Mouse (Mus musculus): Measurements from ENCODE around the gene Fryl.

Gene Fryl

DNA sequence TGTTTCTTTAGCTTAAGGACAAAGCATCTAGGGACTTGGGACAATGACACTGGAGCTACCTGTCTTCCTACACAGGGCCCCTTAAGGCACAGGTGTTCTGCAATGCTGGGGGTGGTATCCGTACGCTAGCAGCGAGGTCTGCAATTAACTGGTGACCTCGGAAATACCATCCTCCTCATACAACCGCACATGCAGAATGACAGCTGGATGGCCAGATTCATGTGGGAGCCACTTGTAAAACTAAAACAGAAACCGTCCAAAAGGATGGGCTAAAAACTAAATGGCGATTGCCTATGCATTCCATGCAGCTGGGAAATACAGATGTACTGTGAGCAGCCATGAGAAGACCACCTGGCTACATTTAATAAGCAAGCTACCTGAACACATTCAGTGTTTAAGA lies 34.6 kb downstream of the Fryl start:
- DNase-seq (ENCODE audit: low spot score in 2 of 2): no peak

DNA sequence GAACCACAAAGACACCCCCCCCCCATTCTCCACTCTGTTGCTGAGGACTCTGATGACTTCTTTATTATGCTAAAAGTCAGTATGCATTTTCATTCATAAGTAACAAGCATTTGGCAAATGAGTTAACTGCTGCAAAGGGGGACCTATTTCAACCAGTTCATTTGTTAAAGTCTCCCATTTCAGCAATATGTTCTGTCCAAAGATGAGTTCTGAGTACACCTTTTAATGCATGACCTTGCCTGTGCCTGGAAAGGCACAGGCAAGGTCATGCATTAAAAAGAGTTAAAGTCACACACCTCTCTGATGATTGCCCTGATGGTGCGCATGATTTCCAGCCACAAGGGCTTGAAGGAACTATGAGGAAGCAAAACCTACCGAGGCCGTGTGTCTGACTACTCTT lies 36.7 kb downstream of the Fryl start:
- no peak for DNase-seq (ENCODE audit: low spot score in 2 of 2)

- no peak for DNase-seq (ENCODE audit: low spot score in 2 of 2)
Measured at GRCm38 (mm10) chr5:73218065-73218464, 38.4 kb downstream of the Fryl start.

GRCm38 (mm10) chr5:73217116-73217515 lies 39.3 kb downstream of the Fryl start:
- no peak for DNase-seq (ENCODE audit: low spot score in 2 of 2)

DNA sequence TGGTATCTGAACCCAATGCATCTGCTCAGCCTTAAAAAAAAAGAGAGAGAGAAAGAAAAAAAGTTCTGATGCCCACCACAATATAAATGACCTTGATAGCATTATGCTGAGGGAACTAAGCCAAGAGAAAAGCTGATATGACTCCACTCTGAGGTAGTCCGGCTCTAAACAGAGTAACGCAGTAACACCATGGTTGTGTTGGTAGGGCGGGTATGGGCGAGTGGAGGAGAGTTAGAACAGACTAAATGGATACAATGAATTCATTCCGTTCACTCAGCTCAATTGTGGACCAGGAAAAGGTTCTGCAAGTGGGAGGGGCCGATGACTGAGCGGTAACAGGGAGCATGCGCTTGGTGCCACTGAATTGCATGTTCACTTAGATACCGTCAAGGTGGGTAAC lies 40.4 kb downstream of the Fryl start:
- DNase-seq (ENCODE audit: low spot score in 2 of 2): no peak

DNA sequence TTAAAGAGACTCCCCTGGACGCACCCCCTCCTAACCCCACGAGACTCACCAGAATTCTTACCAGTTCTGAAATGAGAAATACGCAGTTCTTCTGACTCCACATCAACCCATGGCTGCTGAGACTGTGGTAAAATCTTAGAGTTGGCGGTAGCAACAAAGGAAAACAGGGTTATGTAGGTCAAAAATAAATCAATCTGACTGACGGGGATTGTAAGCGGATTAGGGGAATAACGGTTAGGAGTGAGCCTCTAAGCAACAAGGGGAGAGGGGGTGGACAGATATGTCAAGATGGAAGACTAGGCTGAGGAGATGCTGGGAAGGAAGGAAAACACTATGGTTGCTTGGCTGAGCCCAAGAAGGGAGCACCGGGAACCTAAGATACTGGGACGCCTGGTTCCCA lies 44.0 kb downstream of the Fryl start:
- no peak for DNase-seq (ENCODE audit: low spot score in 2 of 2)

DNA sequence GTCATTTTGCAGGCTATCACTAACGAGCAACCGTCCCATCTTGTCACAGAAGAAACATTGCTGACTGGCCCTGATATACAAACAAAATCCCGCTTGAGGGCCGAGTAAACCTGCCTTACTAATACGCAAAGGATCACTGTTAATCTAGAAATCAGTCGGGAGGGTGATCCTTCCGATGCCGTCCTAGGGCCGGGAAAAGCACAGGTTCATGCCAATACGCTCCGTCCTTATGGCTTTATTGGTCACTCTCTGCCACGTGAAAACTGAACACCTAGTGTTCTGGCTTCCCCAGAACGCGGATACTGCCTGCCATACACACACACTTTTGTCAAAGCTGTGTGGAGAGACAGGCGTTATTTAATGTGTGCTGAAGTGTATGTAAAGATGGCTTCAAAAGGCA lies 44.5 kb downstream of the Fryl start:
- no peak for DNase-seq (ENCODE audit: low spot score in 2 of 2)

DNA sequence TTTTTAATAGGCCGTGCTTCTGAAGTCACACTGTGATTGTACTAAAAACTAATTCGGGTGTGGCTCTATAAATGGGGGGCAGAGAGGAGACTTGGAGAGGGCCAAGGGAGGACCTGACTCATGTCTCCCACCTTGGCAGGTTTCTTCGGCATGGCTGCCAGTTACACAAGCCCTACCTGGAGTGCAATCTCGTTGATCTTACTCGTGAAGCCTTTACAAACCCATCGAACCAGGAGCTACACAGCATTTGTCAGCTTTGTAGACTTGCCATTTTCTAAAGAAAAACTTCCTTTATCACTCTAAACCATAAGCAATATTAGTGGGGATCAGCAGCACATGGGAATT lies 45.5 kb downstream of the Fryl start:
- no peak for DNase-seq (ENCODE audit: low spot score in 2 of 2)

DNA sequence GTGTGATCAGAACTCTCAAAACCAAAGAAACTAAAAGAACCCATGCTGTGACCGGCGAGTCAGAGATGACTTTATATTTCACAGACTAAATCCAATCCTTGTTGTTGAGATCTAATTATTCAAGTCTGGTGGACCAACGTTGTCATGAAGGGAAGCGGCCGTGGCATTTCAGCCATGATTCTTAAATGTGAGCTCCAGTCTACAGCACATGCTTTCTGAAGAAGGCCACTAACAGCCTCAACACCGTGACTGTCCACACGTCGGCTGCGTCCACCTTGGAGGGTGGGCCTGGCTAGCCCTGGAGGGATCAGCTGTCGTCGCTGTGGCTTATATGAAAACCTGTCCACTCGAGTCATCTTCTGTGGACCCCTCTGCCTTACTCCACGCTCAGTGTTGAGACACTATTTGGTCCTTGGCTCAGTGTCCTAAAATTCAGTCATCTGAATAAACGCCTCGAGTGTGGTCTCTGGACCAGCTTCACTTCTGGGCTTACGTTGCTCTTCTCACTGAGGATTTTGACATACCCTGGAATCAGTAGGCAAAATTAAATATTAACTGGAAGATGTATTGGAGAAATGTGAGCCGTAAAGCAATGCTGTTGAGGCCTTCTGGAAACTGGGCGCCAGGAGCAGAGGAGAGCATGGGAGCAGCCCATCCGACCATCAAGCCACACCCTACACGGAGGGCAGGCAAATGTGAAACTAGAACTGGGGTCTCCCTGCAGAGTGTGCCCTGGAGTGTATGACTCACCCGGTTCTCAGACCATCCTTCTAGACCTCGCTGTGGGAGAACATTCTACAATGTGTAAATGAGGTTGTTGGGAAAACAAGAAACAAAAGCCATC lies 46.1 kb downstream of the Fryl start:
- no peak for DNase-seq (ENCODE audit: low spot score in 2 of 2)

- no peak for DNase-seq (ENCODE audit: low spot score in 2 of 2)
Measured at GRCm38 (mm10) chr5:73209201-73210096, 47.0 kb downstream of the Fryl start.

- DNase-seq (ENCODE audit: low spot score in 2 of 2): no peak
Measured at GRCm38 (mm10) chr5:73208645-73209044, 47.8 kb downstream of the Fryl start.

- no peak for DNase-seq (ENCODE audit: low spot score in 2 of 2)
Measured at GRCm38 (mm10) chr5:73206722-73207121, 49.7 kb downstream of the Fryl start.

DNA sequence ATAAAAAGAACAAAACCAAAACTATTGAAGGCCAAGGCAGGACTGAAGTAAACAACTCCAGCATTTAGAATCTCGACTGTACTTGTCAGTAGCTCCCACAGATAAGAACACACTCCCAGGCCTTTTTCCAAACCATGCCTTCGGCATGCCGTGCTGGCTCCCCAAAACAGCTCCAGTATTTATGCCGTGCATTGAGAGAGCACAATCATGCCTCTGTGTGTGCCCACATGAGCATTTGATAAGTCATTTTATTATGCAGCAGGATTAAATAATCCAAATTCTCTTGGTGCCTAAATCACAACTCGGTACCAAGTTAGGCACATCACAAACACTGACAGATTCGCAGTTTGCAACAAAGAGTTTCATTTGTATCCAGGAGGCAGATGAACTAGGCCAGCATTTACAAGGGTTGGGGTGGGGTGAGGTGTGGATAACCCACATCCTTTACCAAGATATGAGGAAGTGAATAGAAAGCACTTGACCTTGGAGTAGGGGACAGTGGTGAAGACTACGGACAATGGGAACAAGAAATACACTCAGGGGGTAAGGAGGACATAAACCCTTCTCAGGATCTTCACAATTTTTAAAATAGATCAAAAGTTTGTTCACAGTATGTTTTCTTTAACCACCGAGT lies 50.3 kb downstream of the Fryl start:
- no peak for DNase-seq (ENCODE audit: low spot score in 2 of 2)

DNA sequence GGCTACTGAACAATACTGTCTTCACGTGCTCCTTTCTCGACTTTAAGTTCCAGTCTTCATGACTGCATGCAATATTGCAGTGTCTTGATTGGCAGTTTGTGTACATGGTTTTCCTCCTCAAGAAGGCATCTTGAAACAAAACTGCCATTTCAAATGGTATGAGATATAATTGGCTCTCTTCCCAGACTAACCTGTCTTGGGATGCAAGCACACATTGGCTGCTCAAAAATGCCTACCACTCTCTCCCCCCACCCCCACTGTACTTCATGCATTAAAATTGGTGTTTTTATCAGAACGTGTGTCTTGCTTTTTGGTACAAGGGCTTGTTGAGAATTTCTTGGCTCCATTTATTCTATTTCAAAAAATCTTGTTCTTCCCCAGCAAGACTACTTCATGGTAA lies 51.4 kb downstream of the Fryl start:
- no peak for DNase-seq (ENCODE audit: low spot score in 2 of 2)

GRCm38 (mm10) chr5:73202498-73202897 lies 53.9 kb downstream of the Fryl start:
- no peak for DNase-seq (ENCODE audit: low spot score in 2 of 2)

- no peak for DNase-seq (ENCODE audit: low spot score in 2 of 2)
Measured at GRCm38 (mm10) chr5:73202077-73202476, 54.3 kb downstream of the Fryl start.

DNA sequence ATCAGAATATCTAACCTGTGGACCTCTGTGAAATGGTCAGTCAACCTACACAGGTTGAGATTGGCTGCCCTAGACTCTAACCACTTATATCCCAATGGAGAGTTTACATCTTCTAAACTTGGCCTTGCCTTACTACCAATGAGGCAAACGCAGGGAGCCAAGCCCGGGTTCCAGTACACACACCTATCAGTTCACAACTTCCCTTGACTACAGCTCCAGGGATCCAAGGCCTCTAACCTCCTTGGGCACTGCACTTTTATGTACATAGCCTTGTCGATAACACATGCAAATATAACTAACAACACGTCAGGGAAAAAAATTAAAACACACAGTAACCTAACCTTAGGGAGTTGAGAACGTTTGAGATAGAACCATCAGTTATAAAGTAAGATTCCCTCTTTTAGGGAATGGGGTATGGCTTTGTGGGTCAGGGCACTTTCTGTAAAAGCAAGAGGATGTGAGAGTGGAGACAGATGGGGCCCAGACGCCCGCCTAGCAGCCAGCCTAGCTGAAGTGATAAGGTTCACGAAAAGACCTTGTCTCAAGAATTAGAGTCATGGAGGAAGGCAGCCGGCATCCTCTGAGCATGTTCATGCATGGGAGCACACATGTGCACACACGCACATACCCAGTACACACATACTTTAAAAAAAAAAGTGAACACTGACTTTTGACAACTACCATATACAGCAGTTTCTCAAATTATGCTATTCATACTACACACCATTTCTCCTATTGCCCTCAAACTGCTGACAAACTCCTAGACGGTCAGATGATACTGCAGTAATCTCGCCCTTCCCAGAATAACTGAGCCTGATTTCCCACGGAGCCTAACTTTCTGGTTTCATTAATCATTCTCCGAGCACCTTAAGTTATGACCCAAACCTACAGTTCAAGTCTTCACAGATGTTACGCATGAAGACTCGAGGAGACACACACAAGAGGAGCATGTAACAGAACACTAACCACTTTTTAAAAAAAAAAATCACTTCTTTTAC lies 55.7 kb downstream of the Fryl start:
- DNase-seq (ENCODE audit: low spot score in 2 of 2): no peak

DNA sequence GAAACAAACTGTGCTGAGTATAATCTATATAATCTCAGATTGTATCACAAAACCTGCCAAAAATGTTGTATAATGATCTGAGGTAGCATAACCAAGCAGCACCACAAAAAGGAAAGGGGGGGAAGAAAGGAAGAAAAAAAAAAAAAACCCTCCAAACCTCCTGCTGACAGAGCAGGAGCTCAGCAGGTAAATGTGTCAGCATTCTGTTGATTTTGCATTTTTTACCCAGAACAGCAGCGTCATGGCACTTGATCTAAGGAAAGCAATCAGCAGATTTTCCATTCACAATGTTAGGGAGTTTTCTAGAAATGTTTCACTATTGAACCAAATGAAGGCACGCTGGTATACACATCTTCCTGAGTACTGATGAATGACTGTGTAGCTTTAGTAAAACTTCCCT lies 56.8 kb downstream of the Fryl start:
- DNase-seq (ENCODE audit: low spot score in 2 of 2): no peak

DNA sequence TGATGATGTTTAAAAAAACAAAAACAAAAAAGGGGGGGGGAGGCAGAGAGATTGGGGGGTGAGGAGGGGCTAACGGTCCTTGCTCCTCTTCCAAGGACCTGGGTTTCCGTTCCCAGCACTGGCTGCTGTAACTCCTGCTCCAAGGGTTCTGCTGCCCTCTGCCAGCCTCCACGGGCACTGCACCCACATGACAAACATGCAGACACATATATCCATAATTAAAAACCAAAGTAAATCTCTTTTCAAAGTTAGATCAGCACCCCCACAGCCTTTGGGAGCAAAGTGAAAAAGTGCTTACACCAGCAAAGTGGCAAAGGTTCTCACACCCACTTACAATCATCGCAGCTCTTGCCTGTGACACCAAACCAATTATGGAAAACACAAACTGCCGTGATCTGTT lies 57.7 kb downstream of the Fryl start:
- no peak for DNase-seq (ENCODE audit: low spot score in 2 of 2)

DNA sequence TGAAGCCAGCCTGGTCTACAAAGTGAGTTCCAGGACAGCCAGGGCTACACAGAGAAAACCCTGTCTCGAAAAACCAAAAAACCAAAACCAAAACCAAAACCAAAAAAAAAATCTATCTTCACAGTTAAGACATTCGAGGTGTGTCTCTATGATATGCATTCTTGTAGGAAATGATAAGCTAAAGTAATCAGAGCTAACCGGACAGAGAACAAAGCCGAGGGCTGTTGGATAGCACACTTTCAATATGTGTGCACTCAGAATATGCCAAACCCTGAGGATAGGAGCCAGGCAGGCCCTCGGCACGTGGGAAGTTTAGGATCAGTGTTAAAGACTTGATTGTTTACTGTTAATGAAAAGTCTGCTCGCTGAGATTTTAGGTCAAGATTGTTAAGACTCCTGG lies 58.6 kb downstream of the Fryl start:
- DNase-seq (ENCODE audit: low spot score in 2 of 2): no peak

DNA sequence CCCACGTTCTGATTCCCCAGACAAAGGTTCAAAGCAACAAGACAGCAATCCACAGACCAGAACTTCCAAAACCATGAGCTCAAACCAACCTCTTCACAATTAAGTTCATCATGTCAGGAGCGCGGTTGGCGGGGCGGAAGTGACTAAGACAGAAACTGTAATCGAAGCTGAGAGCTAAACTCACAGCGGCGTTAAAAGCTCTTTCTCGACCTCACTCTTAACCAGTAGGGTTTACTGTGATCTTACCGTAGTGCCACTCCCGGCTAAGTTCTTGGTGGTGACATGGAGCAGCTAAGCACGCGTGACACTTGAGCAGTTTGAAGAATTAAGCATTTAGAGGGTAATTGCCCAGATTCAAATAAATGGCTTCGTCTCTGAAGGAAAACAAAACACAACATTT lies 61.7 kb downstream of the Fryl start:
- no peak for DNase-seq (ENCODE audit: low spot score in 2 of 2)

Measured in right cerebral cortex, postnatal 10 days (tissue).